Mouse (Mus musculus): Measurements from ENCODE around the gene Vps35l. TPM values are rescaled to one million over a fixed set of nuclear protein-coding genes. Genes with fewer than 3 reads are reported as not detected.

Vps35l gene
- 10 to 100 TPM; 52.2 to 85.3 TPM for total RNA-seq (2021)
- 25.2 and 32.6 TPM in 2 replicates for polyA plus RNA-seq (2012; rRNA removed)
- long read RNA-seq, full-length matches to known transcripts = 63 of 74 reads
- long read RNA-seq, partial matches to known transcripts = 4 of 74 reads
- long read RNA-seq, other reads (novel, unspliced or antisense) = 7 of 74 reads

GRCm38 (mm10) chr7:118739975-118740531 is at the start of gene Vps35l:
TSS of gene Vps35l (plus strand) at chr7:118740226.
- DNase-seq = peak; percentile 84

DNA sequence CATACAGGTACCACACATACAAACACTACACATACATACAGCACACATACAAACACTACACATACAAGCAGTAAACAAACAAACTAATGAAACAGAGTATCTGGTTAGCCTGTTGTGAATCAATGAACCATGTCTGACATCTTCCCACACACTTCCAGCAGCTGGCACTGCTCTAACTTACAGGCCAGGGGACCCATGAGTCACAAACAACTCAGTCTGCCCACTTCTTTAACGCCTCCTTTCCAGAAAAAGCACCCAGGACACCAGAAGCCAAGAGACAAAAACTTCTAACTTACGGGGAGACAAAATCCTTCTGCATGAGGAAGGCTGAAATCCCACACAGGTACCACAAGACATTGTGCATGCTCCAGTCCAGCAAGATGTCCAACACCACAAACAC is 48.7 kb upstream of the Vps35l start:
- DNase-seq = no peak

DNA sequence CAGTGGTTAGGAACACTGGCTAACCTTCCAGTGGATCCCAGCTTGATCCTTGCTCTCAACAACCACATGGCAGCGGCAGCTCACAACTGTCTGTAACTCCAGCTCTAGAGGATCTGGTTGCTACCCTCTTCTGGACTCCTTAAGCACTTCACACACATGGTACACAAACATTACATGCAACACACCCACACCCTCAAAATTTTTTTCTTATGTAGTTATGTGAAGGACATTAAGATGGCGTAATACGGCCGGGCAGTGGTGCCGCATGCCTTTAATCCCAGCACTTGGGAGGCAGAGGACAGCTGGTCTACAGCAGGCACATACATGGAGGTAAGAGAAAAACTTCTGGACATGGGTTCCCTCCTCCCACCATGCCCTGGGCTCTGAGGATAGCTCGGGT is 43.9 kb upstream of the Vps35l start:
- no peak for DNase-seq

DNA sequence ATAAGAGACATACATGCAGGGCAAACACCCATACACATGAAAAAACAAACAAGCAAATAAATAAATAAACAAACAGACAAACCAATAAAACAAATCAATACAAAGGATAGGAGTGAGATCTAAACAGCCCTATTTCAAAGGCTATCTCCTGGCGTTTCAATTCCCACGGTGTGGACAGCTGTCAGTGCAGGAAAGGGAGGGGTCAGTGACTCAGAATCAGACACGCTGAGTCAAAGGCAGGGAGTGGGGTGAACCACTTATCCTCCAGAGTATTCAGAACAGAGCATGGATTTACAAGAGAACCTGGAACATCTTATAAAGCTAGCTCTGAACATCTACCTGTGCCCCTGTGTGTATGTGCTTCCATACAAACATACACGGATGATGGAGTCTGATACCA is 42.9 kb upstream of the Vps35l start:
- peak; percentile 64 for DNase-seq

DNA sequence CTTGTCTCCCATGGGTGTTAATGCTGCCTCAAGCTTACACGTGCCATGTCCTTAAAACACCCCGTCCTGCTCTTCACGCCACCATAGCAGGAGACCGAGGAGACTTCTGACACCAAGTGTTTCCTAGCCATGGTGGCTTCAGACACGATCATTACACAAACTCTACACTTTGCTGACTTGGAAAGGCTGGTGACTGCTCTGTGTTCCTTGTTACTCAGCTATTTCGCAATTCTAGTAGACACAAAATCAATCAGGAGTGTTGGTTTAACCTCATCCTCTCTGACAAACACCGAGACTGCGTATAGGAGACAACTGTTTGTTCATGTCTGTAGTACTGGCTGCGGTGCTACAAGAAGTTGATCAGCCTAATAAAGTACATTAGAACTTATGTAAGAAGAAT is 41.1 kb upstream of the Vps35l start:
- DNase-seq = peak; percentile 38

GRCm38 (mm10) chr7:118703144-118703561 is 36.9 kb upstream of the Vps35l start:
- DNase-seq = peak; percentile 31

- peak; percentile 32 for DNase-seq
Measured at GRCm38 (mm10) chr7:118704001-118704850, 35.8 kb upstream of the Vps35l start.

DNA sequence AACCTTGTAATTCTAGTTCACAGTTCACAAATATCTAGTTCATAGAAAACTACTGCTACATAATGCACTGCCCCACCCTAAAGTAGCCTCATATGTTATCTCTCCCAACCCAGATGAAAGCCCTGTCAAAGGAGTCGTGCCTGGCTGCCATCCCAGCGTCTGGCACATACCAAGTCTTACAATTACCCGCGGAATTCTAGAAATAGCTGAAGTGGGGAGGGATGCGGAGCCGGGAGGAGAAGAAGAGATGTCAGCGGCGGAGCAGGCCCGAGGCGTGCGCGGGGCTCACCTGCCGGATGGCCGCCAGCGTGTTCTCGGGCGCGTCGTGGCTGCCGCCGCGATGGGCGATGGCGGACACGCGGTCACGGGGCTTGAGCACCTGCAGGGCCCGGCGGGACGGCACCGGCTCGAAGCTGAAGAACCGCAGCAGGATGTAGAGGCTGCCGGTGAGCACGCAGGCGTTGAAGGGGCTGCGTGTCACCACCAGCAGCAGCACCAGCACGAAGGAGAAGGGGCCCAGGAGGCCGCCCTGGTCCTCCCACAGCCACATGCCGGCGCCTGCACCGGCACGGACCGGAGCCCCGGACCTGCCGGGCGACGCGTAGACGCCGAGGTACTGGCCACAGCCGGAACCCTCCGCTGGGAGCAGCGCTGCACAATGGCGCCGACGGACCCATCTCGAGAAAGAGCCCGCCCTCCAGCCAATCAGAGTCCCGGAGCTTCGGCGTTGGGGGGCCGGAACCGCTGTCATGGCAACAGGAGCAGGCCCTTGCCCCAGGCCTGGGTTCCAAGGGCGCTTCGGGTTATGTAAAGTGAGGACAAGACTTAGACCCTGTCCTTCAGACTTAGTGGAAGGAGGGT is 34.7 kb upstream of the Vps35l start, which contains the start of gene Gde1:
Gde1 (minus strand) TSS at position 678 of the 861 bp plus-strand sequence.
- peak; percentile 96 for DNase-seq

DNA sequence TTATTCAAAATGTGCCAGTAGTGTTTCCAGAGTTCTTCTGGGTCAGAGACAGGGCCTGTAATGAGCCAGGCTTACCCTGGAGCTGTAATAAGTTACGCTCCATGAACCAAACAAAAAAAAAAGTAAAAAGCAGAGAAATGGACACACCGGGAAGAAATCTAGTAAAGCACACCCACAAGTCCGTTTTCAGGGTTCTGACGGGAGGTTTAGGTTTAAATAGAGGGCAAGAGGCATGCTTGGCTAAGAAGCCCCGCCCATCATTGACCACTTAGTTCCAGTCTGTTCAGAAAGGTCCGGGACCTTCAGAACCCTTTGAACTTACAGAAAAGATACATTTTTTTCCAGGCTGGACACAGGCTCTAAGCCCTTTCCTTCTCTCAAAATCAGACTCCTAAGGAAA is 34.0 kb upstream of the Vps35l start:
- no peak for DNase-seq

GRCm38 (mm10) chr7:118706488-118706887 is 33.5 kb upstream of the Vps35l start:
- no peak for DNase-seq

DNA sequence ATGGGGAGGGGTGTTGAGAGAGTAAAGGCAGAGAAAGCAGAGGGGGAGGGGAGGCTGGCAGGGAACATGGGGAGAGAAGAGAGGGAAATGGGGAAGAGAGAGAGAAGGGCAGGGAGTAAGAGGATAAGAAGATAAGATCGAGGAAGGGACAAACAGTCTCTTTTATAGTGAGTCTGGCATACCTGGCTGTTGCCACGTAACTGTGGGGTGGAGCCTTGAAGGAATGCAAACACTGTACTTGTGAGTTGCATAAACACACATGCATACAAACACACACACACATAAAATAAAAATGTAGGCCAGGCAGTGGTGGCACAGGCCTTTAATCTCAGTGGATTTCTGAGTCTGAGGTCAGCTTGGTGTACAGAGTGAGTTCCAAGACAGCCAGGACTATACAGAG is 32.8 kb upstream of the Vps35l start:
- no peak for DNase-seq

- DNase-seq = no peak
Measured at GRCm38 (mm10) chr7:118708002-118708401, 32.0 kb upstream of the Vps35l start.

DNA sequence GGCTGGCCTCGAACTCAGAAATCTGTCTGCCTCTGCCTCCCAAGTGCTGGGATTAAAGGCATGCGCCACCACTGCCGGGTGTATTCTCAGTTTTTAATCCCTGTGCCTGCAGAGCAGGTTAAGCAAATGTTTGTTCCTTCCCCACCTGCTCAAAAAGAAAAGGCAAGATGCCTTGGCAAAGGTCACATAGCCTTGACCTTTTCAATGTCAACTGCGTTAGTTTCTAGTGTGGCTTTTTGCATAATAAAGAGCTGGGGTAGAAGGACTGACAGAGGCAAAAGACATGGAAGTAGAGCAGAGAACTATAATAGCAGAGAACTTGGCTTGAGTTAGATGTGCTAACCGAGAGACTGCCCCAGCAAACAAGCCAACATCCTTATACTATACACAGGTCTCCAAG is 29.2 kb upstream of the Vps35l start:
- DNase-seq = no peak

GRCm38 (mm10) chr7:118712228-118713173 is 27.5 kb upstream of the Vps35l start, which contains the start of gene Ccp110:
TSS of gene Ccp110 (plus strand) at chr7:118712552.
- peak; percentile 96 for DNase-seq

DNA sequence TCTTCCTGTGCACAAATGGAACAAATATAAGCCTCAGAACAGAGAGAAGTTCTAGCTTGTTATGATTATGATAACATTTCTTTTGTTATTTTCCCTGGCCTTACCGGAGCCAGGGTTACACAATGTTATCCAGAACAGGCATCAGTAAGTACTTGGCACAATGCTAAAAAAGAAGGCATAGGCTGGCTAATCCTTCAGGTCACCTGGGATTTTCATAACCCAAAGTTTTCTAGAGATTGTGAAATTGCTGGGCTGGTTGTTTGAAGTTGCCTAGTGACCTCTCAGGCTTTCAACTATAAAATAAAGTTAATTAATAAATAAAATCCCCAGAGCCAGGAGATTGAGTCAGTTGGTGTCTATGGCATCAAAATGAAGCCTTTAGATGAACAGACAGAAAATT is 25.2 kb upstream of the Vps35l start:
- no peak for DNase-seq

DNA sequence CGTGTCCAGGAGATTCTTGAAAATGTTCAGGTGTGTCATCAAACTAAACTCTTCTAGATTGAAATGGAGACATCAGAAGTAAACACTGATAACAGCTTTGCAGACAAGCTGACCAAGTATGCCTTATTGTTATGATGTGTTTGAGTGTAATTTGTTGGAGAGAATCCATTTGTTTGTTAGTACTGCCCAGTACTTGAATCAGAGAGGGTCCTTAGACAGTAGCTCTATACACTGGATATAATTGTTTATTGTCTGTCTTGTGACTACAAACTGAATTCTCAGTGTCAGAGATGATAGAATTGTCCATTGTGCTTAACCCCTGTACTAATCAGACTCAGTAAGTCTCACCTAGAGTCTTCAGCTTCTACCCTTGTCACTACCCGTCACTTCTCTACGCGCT is 22.0 kb upstream of the Vps35l start:
- no peak for DNase-seq

GRCm38 (mm10) chr7:118723927-118724326 is 16.1 kb upstream of the Vps35l start:
- DNase-seq = no peak

DNA sequence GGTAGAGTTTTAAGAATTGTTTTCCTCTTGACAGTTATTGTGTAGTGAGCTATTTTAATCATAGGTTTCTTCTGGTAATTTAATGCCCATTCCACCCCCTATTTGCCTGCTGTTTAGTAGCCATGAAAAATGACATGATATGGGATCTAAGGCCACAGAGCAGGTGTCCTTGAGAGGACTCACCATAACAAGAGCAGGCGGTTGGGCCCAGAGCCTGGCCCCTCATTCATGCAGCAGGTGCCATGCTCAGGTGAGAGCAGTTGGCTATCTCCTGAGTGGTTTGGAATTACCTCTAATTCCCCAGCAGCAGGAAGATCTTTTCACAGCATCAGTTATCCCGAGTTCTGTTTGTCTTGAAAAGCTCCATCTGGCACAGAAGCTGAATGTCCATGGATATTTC is 14.6 kb upstream of the Vps35l start:
- DNase-seq = no peak

DNA sequence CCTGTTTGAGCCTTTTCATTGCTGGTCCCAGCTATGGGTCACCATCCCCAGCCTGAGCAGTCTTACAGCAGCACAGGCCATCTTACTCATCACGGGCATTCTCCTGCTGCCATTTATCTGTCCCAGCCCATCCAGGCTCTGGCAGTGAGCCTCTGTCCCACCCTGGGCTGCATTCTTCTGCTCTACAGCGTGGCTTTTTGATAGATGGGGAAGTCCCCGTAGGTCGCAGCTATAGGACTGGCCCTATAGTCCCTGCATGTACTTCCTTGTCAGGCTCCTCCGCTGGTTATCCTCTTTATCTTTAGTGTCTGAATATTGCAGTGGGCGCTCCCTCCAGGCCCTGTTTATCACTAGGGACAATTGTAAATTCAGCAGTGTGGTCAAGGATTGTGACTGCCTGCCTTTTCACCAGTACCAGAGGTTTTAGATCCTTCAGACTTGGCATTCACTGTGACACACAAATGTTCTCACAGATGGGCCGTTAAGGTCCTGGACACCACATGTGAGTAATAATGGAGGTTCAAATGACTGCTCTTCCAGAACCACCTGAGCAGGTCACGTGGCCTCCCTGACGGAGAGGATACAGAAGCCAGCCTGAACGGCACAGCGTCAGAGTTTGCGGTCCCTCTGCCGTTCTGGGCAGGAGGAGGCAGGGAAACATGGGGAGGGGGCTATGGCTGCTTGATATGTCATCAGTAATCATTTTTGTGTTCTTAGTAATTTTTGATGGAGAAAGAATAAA is 11.0 kb upstream of the Vps35l start:
- no peak for DNase-seq

GRCm38 (mm10) chr7:118731781-118732180 is 8.2 kb upstream of the Vps35l start:
- DNase-seq = no peak

Measured in adrenal gland, adult 2 months (tissue).